Mouse (Mus musculus) adipocyte (in vitro differentiated cells): ENCODE results near the gene Mea1.

Experiments
- DNase-seq: peaks from one replicate; pipeline ENCODE4 v3.0.0-alpha.2; 2016; ENCODE audit warnings: low spot score

The Mea1 gene

DNA sequence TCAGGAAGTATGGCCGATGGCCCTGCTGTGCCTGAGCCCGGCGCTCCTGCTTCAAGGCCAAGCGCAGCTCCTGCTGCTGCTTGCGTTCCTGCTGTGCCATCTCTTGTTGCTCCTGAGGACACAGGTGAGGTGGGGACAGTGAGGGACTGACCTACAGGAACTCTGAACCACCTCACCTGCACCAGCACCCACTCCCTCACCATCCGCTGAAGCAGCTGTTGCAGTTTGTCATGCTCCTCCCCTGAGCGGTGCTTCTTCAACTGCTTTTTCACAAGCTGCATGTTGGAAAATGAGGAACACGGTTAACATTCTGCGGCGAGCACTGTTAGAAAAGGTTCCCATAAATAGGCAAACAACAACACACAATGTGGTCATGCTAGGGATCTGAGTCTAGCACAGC, 8.7 kb upstream of the Mea1 start:
- no peak for DNase-seq

DNA sequence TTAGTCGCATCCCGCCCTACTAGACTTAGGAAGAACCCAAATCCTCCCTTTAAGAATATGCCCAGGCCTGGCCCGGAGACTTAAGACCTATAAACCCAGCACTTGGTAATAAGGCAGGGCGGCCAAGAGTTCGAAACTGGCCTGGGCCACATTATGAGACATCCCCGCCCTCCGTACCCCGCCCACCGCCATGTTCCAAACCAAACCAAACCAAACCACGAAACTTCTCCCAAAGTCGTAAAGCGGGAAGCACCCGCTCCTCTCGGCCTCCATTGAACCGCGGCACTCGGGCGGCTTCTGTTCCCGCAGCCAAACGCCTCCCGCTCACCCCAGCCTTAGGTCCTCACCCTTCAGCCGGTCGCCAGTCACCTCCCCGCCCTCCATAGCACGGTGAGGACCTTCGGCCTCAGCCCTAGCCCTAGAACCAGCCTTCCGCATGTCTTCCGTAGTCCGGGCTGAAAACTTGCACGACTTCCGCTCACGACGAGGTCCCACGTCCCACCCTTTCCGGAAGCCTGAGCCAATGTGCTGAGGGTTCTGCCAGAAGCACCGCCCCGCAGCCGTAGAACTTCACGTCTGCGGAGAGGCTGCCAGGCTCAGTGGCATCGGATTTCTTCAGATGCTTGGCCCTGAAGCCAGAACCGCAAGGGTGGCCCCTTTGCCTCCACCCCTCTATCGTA, 4.6 kb upstream of the Mea1 start, which contains the start of gene Rrp36:
Rrp36 (minus strand) TSS at position 503 of the 680 bp plus-strand sequence.
- peak; percentile 97 for DNase-seq

GRCm38 (mm10) chr17:46674530-46675283, 3.9 kb upstream of the Mea1 start:
- DNase-seq = no peak

- no peak for DNase-seq
Measured at GRCm38 (mm10) chr17:46678911-46679310, 318 bp downstream of the Mea1 start.

DNA sequence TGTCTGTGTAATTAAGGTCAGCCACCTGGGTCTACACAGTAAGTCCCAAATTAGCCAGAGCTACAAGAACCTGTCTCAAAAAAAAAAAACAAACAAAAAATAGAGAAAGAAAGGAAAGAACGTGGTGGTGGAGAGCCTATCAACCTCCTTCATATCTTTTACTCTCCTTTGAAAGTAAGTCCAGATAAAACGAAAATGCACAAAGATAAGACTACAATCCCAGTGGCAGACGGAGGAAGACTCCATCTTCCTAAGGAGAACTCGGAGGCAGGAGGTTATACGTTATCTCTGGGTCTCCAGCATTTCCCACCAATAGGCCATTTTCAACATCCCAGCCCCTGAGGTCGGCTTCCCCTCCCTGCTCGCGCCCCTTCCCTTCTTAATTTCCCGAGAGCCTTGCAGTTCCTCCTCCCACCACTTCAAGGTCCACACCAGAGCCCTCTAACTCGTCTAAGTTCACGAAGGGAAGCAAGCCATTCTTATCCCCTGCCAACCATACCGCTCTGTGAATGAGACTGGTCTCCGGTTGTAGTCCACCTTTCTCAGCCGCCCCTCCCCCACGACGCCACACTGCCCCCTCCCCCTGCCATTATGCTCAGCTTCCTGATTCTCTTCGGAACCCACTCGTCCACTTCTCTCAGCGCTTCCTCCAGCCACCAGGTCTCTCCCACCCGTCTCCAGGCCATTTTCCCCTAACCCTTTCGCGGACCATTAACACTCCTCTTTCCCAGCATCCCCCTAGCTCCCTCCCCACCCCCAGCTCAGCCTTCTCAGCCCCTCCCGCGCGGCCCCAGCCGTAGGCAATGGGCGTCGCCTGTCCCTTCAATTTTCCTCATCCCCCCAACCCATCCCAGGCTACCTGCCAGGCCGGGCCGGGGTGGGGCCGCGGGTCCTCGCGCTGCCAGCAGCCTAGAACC, 1.5 kb downstream of the Mea1 start:
- peak; percentile 57 for DNase-seq

GRCm38 (mm10) chr17:46680760-46681373, 2.3 kb downstream of the Mea1 start, which contains the start of gene Klhdc3:
Gene Klhdc3 (minus strand): TSS chr17:46680914.
- peak; percentile 99 for DNase-seq

DNA sequence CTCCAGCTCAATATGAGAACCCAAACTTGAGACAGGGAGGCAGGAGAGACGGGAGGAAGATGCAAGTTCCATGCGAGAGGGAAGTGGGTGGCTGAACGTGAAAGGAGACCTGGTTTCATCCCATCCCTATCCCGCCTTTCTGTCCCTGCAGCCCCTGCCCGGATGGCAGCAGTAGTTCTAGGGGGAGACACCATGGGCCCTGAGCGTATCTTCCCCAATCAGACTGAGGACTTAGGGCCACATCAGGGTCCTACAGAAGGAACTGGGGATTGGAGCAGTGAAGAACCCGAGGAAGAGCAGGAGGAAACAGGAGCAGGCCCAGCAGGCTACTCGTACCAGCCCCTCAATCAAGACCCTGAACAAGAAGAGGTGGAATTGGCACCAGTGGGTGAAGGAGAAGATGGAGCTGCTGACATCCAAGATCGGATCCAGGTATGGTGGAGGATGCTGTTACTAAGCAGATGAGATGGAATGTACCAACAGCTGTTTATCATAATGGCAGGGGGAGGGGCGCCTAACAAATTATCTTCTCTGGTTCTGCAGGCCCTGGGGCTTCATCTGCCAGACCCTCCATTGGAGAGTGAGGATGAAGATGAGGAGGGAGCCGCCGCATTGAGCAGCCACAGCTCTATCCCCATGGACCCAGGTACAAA, 3.0 kb downstream of the Mea1 start:
- DNase-seq = no peak

DNA sequence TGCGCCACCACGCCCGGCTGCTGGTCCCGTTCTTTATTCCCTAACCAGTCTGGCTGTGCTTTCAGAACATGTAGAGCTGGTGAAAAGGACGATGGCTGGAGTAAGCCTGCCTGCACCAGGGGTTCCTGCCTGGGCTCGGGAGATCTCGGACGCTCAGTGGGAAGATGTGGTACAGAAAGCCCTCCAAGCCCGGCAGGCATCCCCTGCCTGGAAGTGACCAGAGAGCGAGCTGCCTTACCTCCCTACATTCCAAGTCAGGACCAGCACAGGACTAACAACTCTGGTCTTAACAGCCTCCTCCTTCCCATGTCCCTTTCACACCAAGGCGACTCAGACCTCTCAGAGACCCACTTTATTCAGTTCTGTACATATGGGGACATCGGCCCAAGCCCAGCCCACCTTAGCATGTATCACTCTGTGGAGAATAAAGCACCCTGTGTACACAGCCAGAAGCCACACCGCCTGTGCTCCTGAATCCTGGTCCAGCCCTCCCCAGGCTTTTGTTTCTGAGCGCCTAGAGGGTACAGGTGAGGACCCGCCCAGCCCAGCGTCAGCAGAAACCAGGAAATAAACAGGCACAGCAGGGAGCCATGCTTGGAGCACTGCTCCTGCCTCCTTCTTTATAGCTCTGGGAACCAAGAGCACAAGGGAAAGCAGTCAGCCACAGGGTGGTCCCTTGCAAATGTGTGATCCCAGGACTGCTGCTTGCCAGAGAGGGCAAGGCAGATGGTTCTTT, 4.2 kb downstream of the Mea1 start:
- no peak for DNase-seq

- no peak for DNase-seq
Measured at GRCm38 (mm10) chr17:46685913-46686312, 7.3 kb downstream of the Mea1 start.

DNA sequence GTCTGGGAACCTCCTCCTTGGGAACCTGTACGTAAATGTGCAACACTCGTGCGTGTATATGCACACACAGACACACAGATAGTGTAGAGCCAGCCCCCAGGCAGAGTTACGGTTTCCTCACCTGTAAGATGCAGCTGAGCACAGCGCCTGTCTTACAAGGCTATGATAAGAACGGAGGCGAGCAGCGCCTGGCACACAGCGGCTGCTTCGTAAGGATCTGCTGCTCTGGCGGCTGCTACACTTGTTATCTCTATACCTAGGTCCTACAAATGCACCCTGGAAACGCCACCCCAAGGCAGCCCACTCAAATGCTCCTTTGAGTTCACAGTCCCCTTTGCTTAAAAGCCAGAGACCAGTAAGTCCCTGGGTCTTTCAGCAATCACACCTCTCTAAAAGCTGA, 12.1 kb downstream of the Mea1 start:
- DNase-seq = no peak

DNA sequence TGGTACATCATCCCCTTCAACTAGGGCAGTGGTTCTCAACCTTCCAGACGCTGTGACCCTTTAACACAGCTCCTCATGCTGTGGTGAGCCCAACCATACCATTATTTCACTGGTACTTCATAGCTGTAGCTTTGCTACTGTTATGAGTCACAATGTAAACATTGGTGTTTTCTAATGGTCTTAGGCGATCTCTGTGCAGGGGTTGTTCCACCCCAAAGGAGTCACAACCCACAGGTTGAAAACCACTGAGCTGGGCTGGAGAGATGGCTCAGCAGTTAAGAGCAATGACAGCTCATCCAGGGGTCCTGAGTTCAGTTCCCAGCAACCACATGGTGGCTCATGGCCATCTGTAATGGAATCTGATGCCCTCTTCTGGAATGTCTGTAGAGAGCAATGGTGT, 12.8 kb downstream of the Mea1 start:
- no peak for DNase-seq

GRCm38 (mm10) chr17:46694517-46695063, 16.0 kb downstream of the Mea1 start:
- DNase-seq = no peak

DNA sequence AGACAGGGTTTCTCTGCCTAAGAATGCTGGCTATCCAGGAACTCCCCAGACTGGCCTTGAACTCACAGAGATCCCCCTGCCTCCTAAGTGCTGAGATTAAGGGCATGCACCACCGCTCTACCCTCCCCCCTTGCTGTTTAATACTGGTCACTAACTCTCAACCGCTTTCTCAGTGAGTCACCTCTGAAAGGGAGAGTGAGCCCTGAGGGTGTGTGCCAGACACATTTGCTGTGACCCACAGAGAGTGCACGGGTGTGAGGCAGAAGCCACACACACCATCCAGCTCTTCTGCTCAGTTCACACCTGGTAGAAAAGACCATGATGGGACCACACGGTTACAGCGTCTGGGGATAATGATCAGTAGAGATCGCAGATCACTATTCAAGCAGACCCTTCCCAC, 19.9 kb downstream of the Mea1 start:
- DNase-seq = no peak

GRCm38 (mm10) chr17:46699245-46699644, 20.7 kb downstream of the Mea1 start:
- no peak for DNase-seq

DNA sequence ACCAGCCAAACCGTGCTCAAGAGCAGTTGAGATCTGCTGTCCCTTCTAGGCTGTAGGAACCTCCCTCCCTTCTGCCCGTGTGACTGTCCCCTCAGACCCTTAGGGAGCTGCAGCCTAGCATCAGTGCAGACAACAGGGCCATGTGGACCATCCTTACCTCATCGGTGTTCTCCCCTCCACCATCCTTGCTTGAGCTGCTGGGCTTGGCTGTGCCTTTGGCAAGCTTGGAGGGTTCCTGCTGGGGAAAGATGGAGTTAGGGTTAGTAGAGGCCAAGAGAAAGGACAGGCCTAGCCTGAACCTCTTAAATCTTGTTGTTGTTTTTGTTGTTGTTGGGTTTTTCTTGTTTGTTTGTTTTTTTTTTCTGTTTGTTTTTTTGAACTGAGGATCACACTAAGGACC, 21.3 kb downstream of the Mea1 start:
- no peak for DNase-seq

- no peak for DNase-seq
Measured at GRCm38 (mm10) chr17:46701489-46701888, 22.9 kb downstream of the Mea1 start.

GRCm38 (mm10) chr17:46702100-46702499, 23.5 kb downstream of the Mea1 start:
- DNase-seq = no peak

GRCm38 (mm10) chr17:46702506-46702905, 23.9 kb downstream of the Mea1 start:
- no peak for DNase-seq

DNA sequence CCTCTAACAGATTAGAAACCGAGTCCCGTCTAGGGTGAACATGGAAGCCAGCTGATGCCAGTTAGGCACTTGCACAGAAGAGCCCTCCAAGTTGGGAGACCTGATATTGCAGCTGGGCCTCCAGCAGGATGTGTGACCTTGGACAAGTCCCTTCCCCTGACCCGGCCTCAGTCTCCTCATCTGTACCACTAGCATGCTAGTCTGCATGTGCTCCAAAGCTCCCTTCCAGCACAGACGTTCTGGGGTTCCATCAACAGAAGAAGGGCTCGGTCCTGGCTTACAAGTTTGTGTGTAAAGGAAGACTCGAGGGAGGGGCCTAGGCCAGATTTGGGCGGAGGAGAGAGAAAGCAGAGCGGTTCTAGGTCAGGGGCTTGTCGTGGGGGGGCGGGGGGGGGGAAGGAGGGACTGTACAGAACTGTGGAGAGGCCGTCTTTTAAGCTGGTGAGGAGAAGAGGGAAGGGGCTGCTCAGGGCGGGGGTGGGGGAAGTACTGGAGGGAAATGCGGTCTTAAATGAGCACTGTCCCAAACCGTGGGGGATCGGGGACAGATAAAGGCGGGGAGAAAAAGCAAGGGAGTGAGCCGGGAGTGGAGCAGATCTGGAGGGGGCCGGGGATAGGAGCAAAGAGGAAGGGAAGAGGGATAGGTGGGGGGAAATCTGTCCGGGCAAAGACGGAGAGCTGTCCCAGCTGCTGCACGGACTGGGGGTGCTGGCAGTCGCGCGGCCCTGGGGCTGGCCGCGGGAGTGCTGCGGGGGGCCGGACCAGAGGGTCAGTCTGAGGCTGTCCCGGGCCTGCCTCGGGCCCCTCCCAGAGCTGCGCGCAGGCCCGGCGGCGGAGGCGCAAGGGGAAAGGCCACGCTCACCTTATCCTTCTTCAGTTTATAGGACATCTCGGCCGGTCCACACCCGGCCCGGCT, 25.6 kb downstream of the Mea1 start:
- peak; percentile 64 for DNase-seq
